Mouse (Mus musculus): ENCODE results near the gene Asic2. TPM values are rescaled to one million over a fixed set of nuclear protein-coding genes. Genes with fewer than 3 reads are reported as not detected.

Asic2 gene
- total RNA-seq, 2 experiments from 2014 or later = not detected

- peak; percentile 3 to 10 for DNase-seq
- intact Hi-C loops (cut with DNase I) = no loop called here
These were observed 815.6 kb downstream of the Asic2 start for GRCm38 (mm10) chr11:81152460-81153160.

DNA sequence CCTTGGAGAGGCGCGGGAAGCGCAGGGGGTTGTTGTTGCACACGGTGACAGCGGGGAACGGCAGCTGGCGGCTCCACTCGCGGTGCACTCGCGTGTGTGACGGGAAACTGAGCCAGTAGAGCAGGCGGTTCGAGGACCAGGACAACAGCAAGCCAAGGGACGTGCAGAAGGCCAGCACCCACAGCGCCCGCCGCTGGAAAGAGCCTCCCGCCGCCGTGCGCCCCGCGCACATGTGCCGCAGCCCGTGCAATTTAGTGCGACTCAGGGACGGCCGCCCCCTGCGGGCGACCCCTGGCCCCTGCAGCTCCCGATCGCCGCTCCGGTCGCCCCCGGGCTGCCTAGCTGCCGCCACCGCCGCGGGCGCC lies 816.3 kb downstream of the Asic2 start:
- peak; percentile 6 to 11 for DNase-seq
- intact Hi-C loops (cut with DNase I) = no loop called here

GRCm38 (mm10) chr11:81151286-81152020 lies 816.8 kb downstream of the Asic2 start:
- peak; percentile 0 to 1 for DNase-seq
- intact Hi-C loops (cut with DNase I) = no loop called here

DNA sequence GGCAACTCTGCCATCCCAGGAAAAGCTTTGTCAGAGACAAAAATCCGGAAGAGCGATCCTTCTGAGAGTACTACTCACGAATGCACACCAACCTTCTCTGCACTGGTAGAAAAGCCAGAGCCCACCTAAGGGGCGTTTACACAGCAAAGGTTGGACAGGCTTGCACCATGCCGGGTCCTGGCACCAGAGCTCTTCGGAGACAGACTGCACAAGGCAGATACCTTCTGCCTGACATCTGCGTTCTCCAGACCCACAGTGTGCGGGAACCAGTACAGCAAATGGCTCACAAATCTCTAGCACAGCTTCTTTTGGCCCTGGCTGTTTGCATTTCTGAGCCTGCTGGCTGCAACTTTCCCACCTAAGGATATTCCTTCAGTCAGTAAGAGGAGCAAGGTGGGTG lies 817.6 kb downstream of the Asic2 start:
- intact Hi-C loops (cut with DNase I) = no loop called here

DNA sequence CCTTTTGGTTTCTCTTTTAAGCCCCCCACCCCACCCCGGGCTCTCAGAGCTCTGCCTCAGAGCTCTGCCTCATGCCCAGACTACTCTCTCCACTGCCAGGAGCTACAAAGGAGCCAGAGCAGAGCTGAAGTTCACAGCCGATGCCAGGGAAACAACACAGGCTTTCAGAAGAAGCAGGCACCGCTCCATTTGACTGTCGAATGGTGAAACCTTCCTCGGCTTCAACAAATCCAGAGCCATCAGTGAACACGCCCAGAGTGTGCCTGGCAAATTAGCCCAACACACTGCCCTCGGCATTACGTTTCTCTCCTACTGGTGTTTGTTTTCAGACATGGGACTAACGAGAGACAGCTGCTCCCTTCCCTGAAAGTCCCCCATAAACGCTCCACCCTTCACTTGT lies 819.8 kb downstream of the Asic2 start:
- intact Hi-C loops (cut with DNase I) = no loop called here
- no peak for DNase-seq

More for the DNA sequence above, 817.6 kb downstream of the Asic2 start:
- no peak for DNase-seq

DNA sequence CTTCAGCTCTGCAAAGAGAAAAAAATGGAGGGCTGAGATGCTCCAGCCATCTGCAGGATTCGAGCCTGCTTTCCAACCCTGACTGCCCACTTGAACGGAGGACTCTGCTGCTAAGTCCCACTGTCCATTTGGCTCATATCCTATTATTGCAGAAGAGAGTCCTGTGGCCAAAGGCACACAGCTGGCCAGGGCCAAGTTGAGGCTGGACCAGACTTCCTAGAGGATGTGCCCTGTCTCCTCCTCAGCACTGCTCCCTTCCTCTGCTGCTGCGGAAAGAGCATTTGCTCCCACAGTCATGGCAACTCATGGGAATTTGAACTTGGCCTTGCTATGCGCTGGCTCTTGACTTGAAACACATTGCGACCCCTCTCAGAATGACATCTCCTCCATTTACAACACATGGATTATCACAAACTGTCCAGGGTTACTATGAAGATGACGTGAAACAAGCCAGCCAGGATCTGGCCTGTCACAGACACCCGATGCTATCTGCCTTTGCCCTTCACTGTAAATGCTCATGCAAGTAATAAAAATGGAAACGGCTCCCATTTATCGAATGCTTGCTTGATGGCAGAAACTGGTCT lies 821.6 kb downstream of the Asic2 start:
- no peak for DNase-seq
- intact Hi-C loops (cut with DNase I) = no loop called here

DNA sequence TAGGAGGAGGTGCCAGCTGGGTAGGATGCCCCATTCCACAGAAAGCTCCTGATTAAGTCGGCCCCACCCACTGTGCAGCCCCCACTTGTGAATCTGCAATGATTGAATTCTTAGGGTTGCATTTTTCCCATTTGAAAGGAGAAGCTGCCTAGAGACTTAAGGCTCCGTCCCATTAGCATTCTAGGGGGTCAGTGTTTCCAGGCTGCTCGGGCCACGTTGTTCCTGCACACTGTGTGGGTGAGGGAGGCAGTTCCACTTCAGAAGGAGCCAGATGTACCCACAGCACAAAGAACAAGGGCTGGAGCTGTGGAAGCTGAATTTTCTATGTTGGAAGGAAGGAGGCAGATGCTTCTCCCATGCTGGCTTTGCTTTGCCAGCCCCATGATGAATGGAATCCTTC lies 833.1 kb downstream of the Asic2 start:
- no peak for DNase-seq
- intact Hi-C loops (cut with DNase I) = no loop called here

DNA sequence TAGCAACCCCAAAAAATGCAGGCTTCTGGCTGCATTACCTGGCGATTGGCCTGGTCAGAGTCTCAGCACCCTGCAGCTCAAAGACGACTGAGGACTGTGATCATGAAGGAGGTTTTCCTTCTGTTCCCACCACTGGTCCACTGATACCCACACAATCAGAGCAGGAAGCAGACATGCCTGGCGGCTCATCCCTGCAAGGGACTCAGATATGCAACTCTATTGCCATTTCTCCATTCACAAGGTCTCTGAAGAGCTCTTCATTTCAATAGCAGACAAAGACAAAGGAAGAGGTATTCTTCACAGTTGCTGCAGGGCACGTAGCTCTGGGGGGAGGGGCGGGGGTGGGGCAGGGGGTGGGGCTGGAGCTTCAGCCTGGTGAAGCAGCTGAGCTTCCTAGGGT lies 834.3 kb downstream of the Asic2 start:
- no peak for DNase-seq
- intact Hi-C loops (cut with DNase I) = loop anchor here (5.0 kb wide), 1 partner anchor 1178 kb away; no protein-coding TSS in a partner anchor

- intact Hi-C loops (cut with DNase I) = loop anchor here (5.0 kb wide), 1 partner anchor 1180 kb away; no protein-coding TSS in a partner anchor
- DNase-seq = no peak
These were observed 835.6 kb downstream of the Asic2 start for GRCm38 (mm10) chr11:81132669-81133068.

DNA sequence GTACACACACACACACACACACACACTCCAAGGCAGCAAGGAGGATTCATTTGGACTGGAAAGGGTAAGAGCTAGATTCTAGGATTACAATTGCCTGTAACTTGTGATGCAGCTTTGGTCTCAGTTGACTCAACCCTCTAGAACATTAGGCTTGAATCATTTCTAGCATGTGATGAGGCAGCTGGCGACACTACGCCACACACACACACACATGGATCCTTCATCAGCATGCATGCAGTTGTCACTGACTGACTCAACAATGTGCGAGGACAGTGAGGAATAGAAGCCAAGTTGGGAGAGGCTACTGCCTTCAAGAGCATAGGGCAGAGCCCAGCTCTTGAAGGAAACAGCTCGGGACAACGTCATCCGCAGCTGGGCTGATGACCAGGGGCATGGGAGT lies 843.9 kb downstream of the Asic2 start:
- intact Hi-C loops (cut with DNase I) = no loop called here

GRCm38 (mm10) chr11:81120024-81120576 lies 848.2 kb downstream of the Asic2 start:
- intact Hi-C loops (cut with DNase I) = no loop called here
- no peak for DNase-seq

More for the DNA sequence above, 843.9 kb downstream of the Asic2 start:
- DNase-seq = no peak

DNA sequence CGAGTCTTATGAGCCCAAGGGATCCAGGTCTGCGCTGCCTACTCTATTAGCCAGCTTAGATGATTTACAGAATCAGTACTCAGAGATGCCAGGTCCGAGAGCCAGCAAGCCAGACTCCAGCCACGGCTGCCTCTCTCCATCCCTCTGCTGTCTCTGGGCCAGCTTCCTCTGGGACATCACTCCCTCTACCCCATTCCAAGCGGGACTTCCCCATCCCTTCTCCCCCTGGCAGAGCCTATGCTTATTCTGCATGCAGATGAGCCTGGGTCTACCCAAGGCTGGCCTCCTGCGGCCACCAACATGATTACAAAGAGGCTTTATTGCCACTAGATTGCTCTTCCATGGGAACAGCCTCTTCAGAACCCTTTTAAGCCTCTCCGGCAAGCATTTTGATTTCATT lies 850.2 kb downstream of the Asic2 start:
- intact Hi-C loops (cut with DNase I) = no loop called here
- DNase-seq = no peak

- DNase-seq = peak; percentile 62 to 80
- intact Hi-C loops (cut with DNase I) = no loop called here
These were observed 852.6 kb downstream of the Asic2 start for GRCm38 (mm10) chr11:81115666-81116065.

DNA sequence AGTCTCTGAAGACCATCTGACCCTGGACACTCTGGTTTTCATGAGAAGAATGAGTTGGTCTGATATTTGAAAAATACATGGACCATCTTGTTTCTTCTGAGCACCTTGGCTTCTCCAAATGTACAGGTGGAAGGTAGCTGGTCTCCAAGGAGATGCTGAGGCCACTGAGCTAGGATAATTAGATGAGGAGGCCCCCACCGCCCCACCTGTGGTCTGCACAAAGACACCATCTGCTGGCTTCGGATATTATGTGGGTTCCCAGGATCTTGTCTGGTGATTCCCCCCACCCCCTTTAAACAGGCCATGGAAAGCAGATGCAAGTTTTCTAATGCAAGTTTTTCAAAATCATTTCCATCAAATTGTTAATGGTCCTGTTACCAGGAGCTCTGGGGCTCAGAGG lies 856.6 kb downstream of the Asic2 start:
- no peak for DNase-seq

GRCm38 (mm10) chr11:81110049-81110448 lies 858.2 kb downstream of the Asic2 start:
- no peak for DNase-seq
- intact Hi-C loops (cut with DNase I) = no loop called here

More for the DNA sequence above, 856.6 kb downstream of the Asic2 start:
- intact Hi-C loops (cut with DNase I) = no loop called here

- DNase-seq = no peak
- intact Hi-C loops (cut with DNase I) = no loop called here
These were observed 861.3 kb downstream of the Asic2 start for GRCm38 (mm10) chr11:81106949-81107348.

GRCm38 (mm10) chr11:81100829-81101228 lies 867.4 kb downstream of the Asic2 start:
- DNase-seq = no peak
- intact Hi-C loops (cut with DNase I) = no loop called here

DNA sequence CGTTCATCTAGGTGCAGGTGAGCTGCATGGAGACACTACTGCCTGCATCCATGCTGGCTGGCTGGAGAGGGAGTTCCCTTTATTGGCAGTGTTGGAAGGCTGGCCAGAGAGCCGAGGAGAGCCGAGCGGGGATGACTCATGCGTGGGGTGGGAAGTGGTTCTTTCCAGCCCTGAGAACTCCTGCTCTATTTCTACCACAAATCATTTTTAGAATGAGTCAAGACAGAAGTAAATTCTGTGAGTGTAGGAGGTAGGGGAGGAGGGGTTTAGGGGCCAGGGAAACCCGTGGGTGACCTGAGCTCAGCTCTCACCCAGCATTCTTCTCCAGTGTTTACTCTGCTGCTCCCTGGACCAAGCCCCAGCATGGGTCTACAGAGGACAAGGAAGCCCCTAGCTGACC lies 872.2 kb downstream of the Asic2 start:
- intact Hi-C loops (cut with DNase I) = no loop called here
- peak; percentile 22 to 26 for DNase-seq

- intact Hi-C loops (cut with DNase I) = no loop called here
- DNase-seq = no peak
These were observed 873.7 kb downstream of the Asic2 start for GRCm38 (mm10) chr11:81094581-81094980.

GRCm38 (mm10) chr11:81092161-81092560 lies 876.1 kb downstream of the Asic2 start:
- intact Hi-C loops (cut with DNase I) = no loop called here

GRCm38 (mm10) chr11:81083822-81084221 lies 884.4 kb downstream of the Asic2 start:
- intact Hi-C loops (cut with DNase I) = no loop called here
- no peak for DNase-seq

More at GRCm38 (mm10) chr11:81092161-81092560, 876.1 kb downstream of the Asic2 start:
- no peak for DNase-seq
